Mouse (Mus musculus): ENCODE data around the gene Rfxank.

Gene Rfxank

GRCm38 (mm10) chr8:70150158-70150557, 11.2 kb upstream of the Rfxank start:
- no peak for DNase-seq (ENCODE audit: low spot score in 2 of 2)

GRCm38 (mm10) chr8:70147678-70148607, 9.0 kb upstream of the Rfxank start:
- no peak for DNase-seq (ENCODE audit: low spot score in 2 of 2)

GRCm38 (mm10) chr8:70139981-70140380, 1.0 kb upstream of the Rfxank start:
- no peak for DNase-seq (ENCODE audit: low spot score in 2 of 2)

GRCm38 (mm10) chr8:70137890-70138289, 1.1 kb downstream of the Rfxank start:
- DNase-seq (ENCODE audit: low spot score in 2 of 2): no peak

- DNase-seq (ENCODE audit: low spot score in 2 of 2): no peak
Measured at GRCm38 (mm10) chr8:70136591-70136990, 2.4 kb downstream of the Rfxank start.

GRCm38 (mm10) chr8:70134931-70135330, 4.0 kb downstream of the Rfxank start:
- DNase-seq (ENCODE audit: low spot score in 2 of 2): no peak

GRCm38 (mm10) chr8:70134086-70134485, 4.9 kb downstream of the Rfxank start:
- DNase-seq (ENCODE audit: low spot score in 2 of 2): no peak

- peak; percentile 69 to 77 for DNase-seq (ENCODE audit: low spot score in 2 of 2)
Measured at GRCm38 (mm10) chr8:70131166-70131883, 7.6 kb downstream of the Rfxank start, which contains the start of gene Nr2c2ap. Gene Nr2c2ap, plus strand, starts transcription at chr8:70131333.

- no peak for DNase-seq (ENCODE audit: low spot score in 2 of 2)
Measured at GRCm38 (mm10) chr8:70130066-70130465, 8.9 kb downstream of the Rfxank start.

GRCm38 (mm10) chr8:70129309-70129952, 9.5 kb downstream of the Rfxank start:
- DNase-seq (ENCODE audit: low spot score in 2 of 2): no peak

GRCm38 (mm10) chr8:70128435-70128834, 10.5 kb downstream of the Rfxank start:
- DNase-seq (ENCODE audit: low spot score in 2 of 2): peak in 1 of 2 experiments; percentile 36

GRCm38 (mm10) chr8:70124992-70125391, 14.0 kb downstream of the Rfxank start:
- no peak for DNase-seq (ENCODE audit: low spot score in 2 of 2)

GRCm38 (mm10) chr8:70122863-70123262, 16.1 kb downstream of the Rfxank start:
- DNase-seq (ENCODE audit: low spot score in 2 of 2): no peak

GRCm38 (mm10) chr8:70120667-70121066, 18.3 kb downstream of the Rfxank start, which contains the start of gene Ncan:
Gene Ncan, minus strand, starts transcription at chr8:70120873.
- DNase-seq (ENCODE audit: low spot score in 2 of 2): peak in 1 of 2 experiments; percentile 33

GRCm38 (mm10) chr8:70118726-70119700, 19.9 kb downstream of the Rfxank start:
- no peak for DNase-seq (ENCODE audit: low spot score in 2 of 2)

GRCm38 (mm10) chr8:70117611-70118010, 21.3 kb downstream of the Rfxank start:
- DNase-seq (ENCODE audit: low spot score in 2 of 2): no peak

GRCm38 (mm10) chr8:70114892-70115291, 24.1 kb downstream of the Rfxank start:
- no peak for DNase-seq (ENCODE audit: low spot score in 2 of 2)

GRCm38 (mm10) chr8:70114488-70114887, 24.5 kb downstream of the Rfxank start:
- no peak for DNase-seq (ENCODE audit: low spot score in 2 of 2)

GRCm38 (mm10) chr8:70112401-70113016, 26.4 kb downstream of the Rfxank start:
- DNase-seq (ENCODE audit: low spot score in 2 of 2): peak in 1 of 2 experiments; percentile 54

GRCm38 (mm10) chr8:70111192-70111795, 27.7 kb downstream of the Rfxank start:
- DNase-seq (ENCODE audit: low spot score in 2 of 2): peak in 1 of 2 experiments; percentile 52
